Mouse (Mus musculus): ENCODE measurements at regions not wholly inside any gene's neighbourhood (a gene's known extent, or its start where the extent isn't known, plus 50 kb on each side); places are given as distances from the start of the nearest gene placed in this dataset.

DNA sequence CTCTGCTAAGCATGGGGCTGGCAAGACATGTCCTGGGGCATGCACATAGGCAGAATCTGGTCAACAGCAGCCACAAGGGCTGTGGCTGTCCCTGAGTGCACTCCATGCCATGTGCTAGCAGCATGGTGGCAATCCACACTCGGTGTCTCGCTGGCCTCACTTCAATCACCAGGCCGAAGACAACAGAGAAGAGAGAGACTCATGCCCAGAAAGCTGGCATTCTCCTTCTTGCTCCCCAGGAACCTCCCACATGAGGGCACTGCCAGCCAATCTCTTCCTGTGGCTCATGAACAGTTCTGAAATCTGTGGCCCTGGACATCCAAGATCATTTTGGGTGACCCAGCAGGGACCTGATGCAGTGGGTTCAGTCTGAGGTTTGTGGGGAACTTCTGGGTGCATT is 74.5 kb upstream of the Gm26897 start:
- peak; percentile 57 for DNase-seq (ENCODE audit: low spot score)

DNA sequence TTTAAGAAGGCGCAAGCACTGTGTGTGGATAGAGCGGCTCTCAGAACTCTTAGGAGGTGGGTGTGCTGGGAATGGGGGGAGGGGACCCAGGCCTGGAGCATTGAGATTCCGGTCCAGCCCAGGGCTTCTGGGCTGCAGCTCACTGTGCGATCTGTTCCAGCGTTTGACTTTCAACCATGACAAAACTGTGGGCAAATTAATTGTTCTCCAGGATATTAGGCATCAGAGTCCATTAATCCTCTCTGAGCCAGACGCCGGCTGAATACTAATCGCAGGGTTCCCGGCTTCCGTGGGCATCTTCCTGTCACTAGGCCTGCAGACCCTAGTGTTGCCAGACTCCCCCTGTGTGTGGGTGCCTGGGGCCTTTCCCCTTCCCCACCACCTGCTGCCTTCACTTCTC is 73.3 kb upstream of the Gm26897 start:
- DNase-seq (ENCODE audit: low spot score): no peak

DNA sequence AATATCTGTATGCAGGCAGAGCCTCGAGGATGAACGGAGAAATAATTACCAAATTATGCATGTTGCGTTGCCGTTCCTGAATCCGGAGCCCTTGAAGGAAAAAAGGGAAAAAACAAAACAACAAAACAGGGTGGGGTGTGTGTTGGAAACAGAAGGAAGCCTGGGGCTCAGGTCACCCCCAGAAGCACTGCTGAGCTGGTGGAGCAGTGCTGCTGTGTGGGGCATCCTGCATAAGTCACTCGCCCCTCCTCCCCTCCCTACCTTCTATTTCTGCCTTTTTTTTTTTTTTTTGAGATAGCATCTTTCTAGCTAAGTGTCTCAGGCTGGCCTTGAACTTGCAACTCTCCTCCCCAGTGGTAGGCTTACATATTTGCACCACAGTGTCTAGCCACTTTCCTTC is 72.8 kb upstream of the Gm26897 start:
- DNase-seq (ENCODE audit: low spot score): no peak

DNA sequence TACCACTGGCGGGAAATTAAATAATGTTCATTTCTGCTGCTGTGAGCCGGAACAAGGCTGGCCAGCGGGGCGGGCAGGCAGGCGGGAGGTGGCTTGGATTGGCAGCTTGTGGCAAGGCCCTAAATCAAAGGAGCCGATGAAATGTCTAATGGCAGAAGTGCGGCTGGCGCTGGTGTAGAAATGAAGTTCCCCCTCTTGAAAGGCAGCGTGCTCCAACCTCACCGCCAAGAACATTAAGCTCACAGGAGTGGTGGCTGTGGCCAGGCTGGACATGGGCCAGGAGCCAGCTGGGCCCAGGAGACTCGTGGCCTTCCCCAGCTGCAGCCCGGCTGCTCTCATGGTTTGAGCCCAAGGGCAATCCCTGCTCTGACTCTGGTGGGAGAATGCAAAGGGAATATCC is 71.8 kb upstream of the Gm26897 start:
- no peak for DNase-seq (ENCODE audit: low spot score)

DNA sequence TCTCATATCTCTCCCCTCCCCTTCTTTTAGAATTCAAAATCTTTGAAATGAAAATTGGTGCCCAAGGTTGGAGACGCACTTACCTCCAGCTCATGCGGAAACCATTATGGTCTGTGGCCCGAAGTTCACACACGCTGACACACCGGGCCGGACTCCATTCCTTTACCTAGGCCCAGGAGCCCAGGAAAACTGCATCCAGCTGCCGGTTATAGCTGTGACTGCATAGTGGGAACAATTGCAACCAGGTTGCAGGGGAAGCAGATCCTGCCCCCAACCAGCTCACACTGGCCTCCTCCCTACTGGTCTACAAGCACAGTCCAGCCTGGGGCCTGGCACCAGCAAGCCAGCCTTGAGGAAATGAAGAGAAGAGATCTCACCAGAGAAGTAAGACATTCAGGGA is 69.9 kb upstream of the Gm26897 start:
- DNase-seq (ENCODE audit: low spot score): no peak

DNA sequence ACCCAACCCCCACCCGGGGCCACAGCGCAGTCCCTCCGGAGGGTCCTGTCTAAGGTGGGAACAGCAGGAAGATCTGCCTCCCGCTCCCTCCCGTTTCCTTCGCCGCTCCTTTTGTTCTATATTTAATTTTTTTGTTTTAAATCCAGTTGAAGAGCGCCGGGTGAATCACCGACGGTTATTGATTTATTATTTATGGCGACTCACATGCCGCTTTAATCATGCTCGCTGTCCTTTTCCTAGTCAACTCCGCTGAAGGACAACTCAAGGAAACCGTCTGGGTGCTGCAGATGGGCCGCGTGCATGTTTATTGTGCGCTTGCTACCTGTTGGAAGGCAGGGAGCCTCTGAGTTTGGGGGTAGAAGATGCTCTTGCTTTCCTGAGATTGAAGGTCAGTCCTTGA is 68.3 kb upstream of the Gm26897 start:
- no peak for DNase-seq (ENCODE audit: low spot score)

DNA sequence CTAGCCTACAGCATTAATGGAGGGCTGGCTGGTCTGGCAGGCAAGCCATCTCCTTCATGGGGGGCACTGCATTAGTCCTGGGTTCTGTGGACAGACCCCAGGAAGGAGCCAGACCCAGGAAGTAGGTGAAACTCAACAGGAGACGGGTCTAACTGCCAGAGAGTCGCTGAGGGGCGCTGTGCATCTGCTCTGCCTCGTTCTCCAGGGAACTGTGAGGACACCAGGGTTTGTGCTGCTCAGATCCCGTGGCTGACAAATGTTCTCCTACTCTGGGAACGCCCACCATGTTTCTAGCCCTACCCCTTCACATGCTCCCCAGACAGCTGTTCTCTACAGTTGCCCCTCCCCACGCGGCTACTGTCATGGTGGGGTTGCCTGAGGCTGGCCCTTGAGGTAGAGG is 67.7 kb upstream of the Gm26897 start:
- DNase-seq (ENCODE audit: low spot score): no peak

DNA sequence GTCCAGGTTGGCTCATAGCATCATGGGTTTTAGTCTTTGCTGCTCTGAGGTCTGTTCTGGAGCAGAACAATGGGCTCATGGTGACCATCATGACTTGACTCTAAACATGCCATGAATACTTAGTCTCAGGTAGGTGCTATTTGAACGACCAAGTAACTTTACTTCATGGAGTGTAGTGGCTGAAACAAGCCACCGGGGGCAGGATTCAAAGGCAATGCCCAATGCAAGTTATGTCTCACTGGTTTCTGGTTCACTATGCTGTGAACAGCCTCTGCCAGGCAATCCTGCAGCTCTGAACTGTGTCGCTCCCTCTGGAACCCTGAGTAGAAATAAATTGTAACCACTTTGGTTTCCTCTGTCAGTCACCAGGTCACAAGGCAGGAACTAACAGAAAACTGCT is 65.8 kb upstream of the Gm26897 start:
- DNase-seq (ENCODE audit: low spot score): no peak

DNA sequence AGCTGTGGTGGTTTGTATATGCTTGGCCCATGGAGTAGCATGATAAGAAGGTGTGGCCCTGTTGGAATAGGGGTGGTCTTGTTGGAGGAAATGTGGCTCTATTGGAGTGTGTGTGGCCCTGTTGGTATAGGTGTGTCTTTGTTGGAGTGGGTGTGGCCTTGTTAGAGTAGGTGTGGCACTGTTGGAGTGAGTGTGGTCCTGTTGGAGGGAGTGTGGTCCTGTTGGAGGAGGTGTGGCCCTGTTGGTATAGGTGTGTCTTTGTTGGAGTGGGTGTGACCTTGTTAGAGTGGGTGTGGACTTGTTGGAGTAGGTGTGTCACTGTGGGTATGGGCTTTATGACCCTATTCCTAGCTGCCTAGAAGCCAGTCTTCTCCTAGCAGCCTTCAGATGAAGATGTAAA is 64.6 kb upstream of the Gm26897 start:
- no peak for DNase-seq (ENCODE audit: low spot score)

DNA sequence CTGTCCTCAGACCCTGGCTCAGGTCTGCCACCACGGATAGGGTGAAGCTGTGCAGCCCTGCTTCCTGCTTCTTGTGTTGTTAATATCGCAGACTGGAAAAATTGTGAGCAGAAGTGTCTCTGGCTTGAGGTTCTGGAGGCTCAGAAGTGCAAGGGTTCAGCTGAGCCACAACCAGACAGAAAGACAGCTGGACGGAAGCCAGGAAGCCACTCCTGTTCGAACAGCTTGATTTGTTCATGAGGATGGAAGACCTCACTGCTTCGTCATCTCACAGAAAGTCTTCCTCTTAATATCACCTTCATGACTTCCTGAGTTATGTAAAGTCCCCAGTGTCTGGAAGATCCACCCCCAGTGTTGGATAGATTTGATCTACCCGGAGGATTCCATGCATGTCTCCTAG is 62.0 kb upstream of the Gm26897 start:
- no peak for DNase-seq (ENCODE audit: low spot score)

DNA sequence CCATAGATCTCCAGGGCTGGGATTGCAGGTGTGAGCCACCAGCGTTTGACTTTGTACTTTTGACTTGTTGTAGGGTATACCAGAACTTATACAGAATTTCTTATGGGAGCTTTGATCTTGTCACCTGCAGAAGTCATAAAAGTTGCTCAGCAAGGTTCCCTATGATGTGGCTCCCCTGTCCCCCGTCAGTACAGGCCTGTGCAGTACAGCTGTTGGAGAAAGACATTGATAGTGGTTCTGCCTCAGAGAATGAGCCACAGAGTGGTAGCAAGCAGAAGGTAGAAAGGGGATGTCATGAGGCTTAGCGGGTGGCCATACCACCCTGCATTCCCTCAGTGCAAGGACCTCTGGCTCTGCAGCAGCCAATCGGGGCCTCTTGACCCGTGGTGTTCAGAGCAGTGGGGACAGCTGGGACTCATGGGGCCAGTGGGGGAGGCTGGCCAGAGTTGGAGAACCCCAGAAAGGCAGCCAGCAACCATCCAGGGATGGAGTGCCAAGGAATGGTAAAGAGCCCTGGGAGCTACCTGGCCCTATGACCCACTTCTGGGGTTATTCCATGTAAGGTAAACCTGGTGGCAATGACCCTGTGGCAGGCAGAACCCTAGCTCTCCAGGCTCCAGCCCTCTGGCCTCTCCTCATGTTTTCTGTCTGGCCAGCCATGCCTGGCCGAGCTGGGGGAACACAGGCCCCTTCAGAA is 58.6 kb upstream of the Gm26897 start:
- no peak for DNase-seq (ENCODE audit: low spot score)

DNA sequence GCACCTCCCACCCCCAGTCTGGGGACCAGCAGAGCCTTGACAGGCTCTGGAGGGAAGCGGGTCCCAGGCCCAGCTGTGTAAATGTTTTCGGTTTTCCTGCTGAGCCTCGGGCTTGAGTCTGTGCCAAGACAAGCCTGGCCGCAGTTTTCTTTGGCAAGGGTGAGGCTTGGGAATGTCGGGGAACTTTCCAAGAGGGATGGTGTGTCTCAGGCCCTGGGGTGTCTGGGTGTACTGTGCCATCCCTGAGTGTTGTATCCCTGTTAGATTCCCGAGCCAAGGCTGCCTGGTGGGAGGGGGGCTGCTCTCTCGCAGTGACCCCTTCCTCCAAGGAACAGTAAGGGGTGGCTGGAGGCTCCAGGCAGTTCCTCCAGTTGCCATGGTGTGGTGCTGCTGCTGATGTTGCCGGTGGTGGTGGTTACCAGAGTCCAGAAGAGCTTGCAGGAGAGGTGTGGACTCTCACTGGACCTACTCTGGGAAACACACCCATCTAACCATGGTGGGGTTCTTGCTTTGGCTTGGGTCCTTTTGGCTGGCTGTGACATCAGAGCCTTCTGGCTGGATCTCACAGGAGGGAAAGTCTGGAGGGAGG is 58.0 kb upstream of the Gm26897 start:
- peak; percentile 95 for DNase-seq (ENCODE audit: low spot score)

DNA sequence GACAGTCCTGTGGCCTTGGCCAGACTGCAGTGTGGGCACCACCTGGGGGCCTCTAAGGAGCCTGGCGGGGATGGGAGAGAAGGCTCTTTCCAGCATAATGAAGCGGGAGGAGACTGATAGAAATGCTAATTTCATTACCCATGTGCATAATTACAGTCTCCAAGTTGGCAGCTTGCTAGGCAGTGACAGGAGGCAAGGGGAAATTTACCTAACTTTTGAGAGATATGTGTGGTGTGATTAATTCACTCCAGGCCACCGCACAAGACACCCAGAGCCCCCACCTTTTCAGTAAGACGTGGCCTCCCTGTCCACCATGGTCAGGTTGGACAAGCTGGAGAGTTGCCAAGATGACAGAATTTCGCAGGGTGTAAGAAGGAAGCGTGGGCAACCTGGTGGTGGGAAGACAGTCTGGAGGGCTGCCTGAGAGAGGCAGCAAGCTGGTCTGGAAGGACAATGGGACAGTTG is 55.8 kb upstream of the Gm26897 start:
- DNase-seq (ENCODE audit: low spot score): no peak

DNA sequence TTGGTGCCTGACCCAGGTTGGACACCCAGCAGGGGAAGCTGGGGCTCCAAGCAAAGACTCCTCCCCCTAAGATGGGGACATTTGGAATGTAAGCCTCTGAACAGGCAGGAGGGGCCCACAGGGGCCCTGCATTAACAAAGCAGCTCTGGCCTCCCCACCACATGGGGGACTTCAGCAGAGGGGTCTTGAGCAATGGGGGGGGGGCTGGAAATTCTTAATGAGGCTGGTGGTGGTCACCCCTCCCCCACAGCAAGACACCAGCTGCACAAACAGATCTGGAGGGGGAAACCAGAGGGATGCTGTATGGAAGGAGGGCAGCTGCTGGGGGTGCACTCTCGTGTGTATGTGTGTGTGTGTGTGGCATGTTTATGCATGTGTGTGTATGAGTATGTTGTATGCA is 55.2 kb upstream of the Gm26897 start:
- DNase-seq (ENCODE audit: low spot score): no peak

DNA sequence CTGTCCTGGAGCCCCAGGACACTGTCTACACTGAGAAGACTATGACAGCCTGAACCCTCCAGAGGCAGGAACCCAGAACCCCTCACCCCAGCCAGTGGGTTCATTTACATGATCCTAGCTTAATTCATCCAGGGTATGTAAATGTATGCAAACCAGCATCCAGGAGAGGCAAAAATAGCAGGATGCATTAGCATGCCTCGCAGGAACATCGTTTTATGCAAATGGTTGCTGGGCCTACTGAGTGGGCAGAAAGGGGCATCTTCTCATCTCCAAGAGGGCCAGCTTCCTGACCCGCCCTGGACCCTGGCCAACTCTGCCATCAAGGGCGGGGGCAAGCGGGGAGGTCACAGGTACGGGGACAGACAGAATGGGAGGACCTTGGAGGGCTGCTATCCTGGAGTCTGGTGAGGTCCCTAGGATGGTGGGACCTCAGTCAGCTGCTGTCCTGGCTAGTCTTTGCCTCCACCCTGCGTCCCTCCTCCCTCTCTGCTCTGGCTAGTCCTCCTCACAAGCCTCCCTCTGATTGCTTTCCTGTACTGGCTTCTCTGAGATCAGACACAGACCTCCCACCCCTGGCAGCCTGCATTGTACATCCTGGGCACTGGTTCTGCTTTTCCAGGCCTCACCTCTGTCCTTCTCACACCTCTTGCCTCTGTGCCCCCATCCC is 52.2 kb upstream of the Gm26897 start:
- no peak for DNase-seq (ENCODE audit: low spot score)

DNA sequence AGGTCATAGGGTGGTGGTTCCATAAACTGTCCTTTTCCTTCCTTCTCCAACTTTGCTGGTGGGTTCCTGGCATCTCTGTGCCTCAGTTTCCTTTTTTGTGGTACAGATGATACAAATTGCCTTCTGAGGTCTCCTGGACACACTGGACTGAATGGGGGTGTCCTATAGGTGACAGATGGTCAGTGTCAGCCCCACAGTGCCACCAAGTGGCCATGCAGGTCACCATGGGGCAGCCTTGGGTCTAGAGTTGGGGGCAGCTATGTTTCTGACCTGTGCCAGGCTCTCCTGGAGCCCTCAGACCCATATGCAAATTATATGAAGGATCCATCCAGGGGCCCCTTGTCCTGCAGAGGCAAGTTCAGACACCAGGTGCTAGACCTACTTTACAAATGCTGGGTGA is 50.8 kb upstream of the Gm26897 start:
- DNase-seq (ENCODE audit: low spot score): peak; percentile 53
